Mouse (Mus musculus) left cerebral cortex, postnatal 4 days (tissue): ENCODE measurements around the gene Hmg20b. TPM values are rescaled to one million over a fixed set of nuclear protein-coding genes. Genes with fewer than 3 reads are reported as not detected.

Source experiments
- DNase-seq: peaks from one replicate; pipeline ENCODE4 v3.0.0-alpha.2; 2022
- intact Hi-C: fragments of 180-260 bp; cut with DNase I; formaldehyde crosslinking; loops from one replicate; pipeline ENCODE4 v1.15.1; 2025
- total RNA-seq, 2 experiments: library from RNA; stranded (reverse); gene quantifications; 2 replicates each; pipeline ENCODE4 v1.2.3; 2021

Gene Hmg20b
- 10 to 100 TPM; 23.5 to 26.8 TPM for total RNA-seq

DNA sequence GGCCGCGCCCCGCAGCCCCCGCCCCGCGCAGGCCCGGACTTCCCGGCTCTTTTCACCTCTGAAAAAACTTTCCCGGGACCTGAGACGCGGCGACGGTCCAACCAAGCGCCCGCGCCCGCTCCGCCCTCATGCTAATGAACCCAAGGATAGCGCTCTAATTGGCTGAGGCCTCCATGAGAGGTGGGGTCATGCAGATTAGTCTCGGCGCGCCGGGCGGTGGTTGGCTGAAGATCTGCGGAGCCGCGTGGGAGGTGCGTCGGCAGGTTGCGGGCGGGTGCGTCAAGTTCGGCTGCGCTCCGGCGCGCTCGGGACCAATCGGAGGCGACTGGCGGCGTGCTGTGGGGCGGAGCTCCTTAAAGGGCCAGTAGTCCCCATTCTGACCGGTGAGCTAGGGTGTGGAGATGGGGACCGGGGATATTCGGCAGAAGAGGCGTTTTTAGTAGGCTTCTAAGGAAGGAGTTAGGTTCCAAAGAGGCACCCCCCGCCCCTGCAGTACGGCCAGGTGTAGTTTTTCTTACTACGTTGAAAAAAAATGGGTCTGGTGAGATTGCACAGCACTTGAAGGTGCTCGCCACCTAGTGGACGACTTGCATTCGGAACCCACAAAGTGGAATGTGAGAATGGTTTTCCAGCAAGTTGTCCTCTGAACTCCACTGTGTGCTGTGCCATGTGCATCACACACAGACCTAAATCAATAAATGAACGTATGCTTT is at the start of gene Hmg20b:
Hmg20b (minus strand) TSS at position 130 of the 713 bp plus-strand sequence.
- peak; percentile 100 for DNase-seq
- intact Hi-C loops = loop anchor here (5.0 kb wide), 1 partner anchor 63 kb away; no protein-coding TSS in a partner anchor

DNA sequence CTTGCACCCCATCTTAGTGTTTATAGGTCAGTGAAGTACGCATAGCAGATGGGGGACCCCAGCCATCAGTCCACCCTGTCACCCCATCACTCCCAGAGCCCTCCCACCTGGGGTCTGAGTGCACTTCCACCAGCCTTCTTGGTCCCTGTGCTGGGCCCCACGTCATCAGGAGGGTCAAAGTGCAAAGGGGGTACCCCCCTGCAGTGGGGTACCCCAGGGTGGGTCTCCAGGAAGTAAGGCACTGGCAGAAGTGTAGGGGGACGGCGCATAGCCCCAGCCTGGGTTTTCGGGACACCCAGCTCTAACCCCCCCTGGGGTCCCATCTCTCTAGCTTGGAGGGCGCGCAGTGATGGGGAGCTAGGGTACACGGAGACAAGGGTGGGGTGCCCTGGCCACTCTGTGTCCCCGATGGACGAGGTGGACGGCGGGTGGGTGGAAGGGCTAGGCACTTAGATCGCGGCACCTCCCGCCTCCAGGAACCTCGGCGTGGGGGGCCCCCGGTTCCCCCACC is 49.6 kb upstream of the Hmg20b start:
- DNase-seq = no peak
- intact Hi-C loops = no loop called here

DNA sequence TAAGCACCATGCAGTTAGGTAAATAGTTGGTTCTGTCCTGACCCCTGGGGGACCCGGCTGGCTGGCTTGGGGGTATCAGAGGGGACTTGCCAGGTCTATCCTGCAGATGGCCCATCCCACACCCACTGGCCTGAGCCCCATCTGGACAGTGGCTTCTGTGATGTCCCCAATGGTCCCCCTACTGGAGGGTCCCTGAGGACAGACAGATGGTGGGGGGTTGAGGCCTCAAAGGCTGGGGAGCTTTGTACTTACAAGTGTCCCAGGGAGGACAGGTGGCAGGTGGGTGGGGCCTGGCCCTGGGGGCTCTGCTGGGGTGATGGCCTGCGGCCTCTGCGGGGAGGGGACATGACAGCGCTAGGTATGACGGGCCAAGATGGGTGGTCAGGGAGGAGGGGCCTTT is 49.0 kb upstream of the Hmg20b start:
- intact Hi-C loops = no loop called here
- peak; percentile 54 for DNase-seq

DNA sequence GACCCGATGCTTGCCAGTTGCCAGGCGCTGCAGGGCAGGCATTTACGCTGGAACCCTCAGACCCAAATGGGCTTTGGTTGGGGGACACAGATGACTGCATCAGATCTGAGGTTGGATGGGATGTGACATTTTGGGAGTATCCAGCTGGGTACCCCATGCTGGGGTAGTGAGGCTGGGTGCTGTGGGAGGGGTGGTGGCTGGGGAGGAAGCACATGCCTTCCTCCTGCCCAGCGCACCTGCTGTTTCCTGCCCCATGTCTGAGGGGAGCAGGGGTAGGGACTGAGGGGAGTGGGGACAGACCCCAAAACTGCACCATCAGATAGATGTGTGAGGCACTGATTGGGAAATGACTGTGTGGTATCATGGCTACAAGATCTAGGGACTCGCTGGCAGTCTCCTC is 46.5 kb upstream of the Hmg20b start:
- no peak for DNase-seq
- intact Hi-C loops = no loop called here

DNA sequence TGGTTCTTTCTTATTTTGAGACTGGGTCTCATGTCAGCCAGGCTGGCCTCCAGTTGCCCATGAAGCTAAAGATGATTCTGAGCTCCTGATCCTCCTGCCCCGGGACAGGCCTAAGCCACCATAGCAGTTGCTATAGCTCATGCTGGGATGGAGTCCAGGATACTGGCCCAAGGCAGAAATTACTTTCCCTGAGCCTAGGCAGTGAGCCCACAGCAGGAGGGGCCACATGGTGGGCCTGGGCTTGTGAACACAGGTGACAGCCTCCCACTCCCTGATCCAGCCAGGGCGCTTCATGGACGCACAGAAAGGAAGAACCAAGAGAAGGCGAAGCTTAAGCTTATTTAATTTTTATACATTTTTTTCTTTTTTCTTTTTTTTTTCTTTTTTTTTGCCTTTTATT is 45.6 kb upstream of the Hmg20b start:
- DNase-seq = no peak
- intact Hi-C loops = no loop called here

DNA sequence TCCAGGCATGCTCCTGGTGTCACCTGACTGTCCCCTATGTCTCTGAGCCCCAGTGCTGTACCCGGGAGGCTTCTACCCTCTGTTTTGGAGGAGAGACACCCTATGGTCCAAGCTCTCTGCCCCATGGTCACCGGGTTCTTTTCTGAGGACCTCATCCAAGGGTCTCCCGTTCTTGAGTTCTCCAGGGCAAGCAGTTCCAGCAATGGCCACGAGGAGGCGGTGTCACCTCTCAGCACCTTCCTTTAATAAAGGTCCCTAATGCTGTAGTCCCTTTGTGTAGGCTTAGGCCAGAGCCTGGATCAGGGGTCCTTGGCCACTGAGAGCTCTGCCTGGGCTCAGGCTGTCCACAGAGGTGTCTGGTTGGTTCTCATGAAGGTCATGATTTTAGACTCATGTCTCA is 44.8 kb upstream of the Hmg20b start:
- DNase-seq = peak; percentile 84
- intact Hi-C loops = no loop called here

DNA sequence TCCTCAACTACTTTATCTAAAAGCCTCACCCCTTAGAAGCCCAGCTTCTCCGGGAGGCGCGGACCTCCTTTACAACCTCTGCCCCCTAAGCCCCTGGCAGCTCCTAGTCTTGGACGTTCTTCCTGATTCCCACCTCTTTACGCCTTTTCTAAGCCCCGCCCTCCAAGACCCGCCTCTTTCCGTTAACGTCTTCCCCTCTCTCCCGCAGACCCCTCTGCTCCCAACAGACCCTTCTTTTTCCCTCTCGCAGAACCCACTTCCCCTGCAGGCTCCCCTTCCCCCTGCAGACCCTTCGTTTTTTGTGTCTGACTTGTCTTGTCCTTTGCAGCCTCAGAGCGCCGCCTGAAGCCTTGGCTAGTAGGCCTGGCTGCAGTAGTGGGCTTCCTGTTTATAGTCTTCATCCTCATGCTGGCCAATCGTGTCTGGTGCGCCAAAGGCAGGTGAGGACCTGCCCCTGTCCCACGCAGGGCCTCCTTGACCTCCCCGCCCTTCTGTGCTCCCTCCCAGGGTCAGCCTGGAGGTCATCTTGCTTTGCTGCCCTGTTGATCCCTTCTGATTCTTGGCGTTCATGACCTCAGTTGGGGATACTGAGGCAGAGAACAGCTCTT is 43.3 kb upstream of the Hmg20b start:
- intact Hi-C loops = loop anchor here (5.0 kb wide), 1 partner anchor 49 kb away; no protein-coding TSS in a partner anchor
- DNase-seq = no peak

DNA sequence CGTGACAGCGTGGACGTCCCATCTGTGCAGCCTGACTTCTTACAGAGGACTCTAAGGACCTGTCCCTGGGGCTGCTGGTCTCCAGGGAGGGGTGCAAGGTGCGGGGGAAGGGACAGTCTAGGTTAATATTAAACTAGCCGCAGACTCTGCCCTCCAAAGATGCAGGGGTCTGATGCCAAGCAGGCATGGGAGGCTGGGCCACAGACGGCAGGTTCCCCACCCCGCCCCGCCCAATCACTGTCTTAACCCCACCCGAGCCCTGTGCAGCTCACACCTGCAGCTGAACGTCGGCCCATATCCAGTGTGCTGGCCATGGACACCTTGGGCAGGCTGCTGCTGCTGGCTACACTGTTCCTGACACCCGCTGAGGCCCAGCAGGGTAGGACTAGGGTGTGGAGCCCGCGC is 42.5 kb upstream of the Hmg20b start, which contains the start of gene Smim24:
Smim24 (plus strand) TSS at position 271 of the 405 bp plus-strand sequence.
- intact Hi-C loops = loop anchor here (5.0 kb wide), 1 partner anchor 50 kb away; no protein-coding TSS in a partner anchor

DNA sequence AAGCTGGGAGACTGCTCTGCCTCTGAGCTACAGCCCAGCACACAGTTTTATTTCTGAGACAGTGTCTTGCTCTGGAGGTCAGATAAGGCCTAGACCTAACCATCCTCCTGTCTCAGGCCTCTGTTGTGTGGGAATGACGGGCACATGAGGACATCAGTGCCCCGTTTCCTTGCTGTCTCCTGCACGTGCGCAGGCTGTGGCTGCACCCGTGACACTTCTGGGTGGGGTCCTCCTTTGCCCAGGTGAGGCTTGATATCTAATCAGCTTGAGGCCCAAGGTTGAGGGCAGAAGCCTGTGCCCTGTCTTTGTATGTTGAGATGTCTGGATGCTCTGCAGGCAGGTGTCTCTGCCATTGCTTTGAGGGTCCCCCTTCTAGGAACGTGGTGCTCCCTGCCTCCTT is 42.0 kb upstream of the Hmg20b start:
- intact Hi-C loops = loop anchor here (5.0 kb wide), 1 partner anchor 50 kb away; no protein-coding TSS in a partner anchor
- DNase-seq = no peak

More for the DNA sequence above, 42.5 kb upstream of the Hmg20b start, which contains the start of gene Smim24:
- no peak for DNase-seq

DNA sequence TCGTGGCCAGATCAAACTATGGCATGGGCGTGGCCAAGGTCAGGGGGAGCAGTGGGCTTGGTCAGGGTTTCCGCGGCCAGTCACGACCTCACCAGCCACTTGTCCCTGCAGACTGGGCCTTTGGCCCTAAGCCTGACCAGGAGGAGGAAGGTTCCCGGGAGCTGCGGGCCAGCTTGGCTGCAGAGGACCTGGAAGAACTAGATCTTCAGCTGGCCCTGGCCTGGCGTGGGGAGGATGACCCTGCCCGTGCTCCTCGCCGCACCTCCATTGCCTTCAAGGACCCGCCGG is 40.3 kb upstream of the Hmg20b start:
- intact Hi-C loops = loop anchor here (5.0 kb wide), 1 partner anchor 52 kb away; no protein-coding TSS in a partner anchor
- DNase-seq = no peak

DNA sequence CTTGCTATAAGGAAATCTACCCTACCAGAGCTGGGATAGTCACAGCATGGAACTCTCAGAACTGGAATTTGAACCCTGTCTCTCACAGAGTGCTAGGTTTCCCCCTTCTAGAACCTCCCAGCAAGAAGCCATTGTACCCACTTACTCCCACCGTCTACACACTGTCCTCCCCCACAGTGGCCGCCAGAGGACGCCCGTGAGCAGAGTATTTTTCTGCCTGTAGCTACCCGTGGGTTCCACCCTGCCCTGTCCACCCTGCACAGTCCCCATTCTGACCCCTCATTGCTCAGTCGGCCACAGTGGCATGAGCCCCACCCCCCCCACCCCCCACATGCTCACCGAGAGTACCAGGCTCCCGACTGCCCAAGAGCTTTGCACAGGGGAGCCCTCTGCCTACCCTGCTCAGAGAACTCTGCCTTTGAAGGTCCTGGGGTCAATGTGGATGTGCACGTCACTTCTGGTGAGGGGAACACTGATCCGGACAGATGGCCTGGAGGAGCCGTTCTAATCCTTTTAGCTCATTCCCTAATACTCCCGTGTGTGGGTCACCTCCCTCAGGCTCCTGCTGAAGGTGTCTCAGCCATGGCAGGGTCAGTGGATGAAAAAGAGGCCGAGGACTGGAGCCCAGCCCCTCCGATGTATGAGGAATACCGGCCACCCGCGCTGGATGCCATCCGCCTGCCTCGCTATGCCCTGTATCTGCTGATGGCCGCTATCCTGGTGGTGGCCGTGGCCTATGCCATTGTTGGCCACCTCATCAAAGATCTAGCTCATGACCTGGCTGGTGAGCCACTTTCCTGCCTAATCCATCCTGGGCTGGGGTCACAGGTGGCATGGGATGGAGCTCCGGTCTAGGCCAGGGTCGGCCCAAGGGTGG is 39.8 kb upstream of the Hmg20b start:
- peak; percentile 82 for DNase-seq
- intact Hi-C loops = loop anchor here (2.0 to 5.0 kb wide), 2 partner anchors 52 to 61 kb away; no protein-coding TSS in a partner anchor

DNA sequence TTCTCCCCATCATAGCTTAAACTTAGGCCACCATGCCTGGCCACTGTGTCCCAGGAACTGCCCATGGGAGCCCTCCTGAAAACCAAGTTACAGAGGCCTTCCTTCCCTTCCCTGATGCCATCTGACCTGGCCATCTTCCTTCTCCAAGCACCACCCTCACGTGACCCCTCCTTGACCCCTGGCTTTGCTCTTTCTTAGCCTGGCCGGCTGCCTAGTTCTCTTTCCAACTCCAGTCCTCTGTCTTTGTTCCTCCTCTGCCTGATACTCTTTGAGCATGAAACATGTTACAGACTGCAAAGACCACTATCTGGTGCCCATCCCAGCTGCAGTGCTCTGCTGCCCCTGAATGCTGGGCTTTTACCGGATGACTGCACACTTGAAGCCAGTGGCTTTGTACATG is 39.1 kb upstream of the Hmg20b start:
- intact Hi-C loops = loop anchor here (2.0 kb wide), 1 partner anchor 61 kb away; no protein-coding TSS in a partner anchor

DNA sequence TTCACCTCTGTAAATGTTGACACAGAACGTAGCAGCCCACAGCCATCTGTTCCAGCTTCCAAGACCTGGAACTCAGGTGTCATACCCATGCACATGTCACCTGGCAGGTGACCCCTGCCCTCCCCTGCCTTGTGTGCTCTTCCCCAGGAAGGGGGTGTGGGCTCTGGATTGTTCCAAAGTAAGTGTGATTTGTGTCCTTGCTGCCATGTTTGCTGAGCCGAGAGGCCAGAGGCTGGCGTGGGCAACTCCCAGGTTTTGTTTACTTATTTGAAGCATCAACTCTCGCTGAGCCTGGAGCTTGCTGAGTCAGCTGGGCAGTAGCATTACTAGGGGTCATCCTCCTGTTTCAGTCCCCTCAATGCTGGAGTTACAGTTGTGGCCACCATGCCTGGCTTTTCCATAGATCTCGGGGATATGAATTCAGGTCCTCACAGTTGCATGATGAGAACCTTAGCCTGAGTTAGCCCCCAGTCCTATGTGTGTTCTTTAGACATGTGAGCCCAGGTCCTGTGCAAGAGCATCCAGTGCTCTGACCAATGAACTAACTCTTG is 38.3 kb upstream of the Hmg20b start, which contains the start of gene Gm48552:
Gm48552 (plus strand) TSS at position 501 of the 551 bp plus-strand sequence.
- intact Hi-C loops = loop anchor here (2.0 kb wide), 1 partner anchor 62 kb away; no protein-coding TSS in a partner anchor
- no peak for DNase-seq

More for the DNA sequence above, 39.1 kb upstream of the Hmg20b start:
- no peak for DNase-seq

DNA sequence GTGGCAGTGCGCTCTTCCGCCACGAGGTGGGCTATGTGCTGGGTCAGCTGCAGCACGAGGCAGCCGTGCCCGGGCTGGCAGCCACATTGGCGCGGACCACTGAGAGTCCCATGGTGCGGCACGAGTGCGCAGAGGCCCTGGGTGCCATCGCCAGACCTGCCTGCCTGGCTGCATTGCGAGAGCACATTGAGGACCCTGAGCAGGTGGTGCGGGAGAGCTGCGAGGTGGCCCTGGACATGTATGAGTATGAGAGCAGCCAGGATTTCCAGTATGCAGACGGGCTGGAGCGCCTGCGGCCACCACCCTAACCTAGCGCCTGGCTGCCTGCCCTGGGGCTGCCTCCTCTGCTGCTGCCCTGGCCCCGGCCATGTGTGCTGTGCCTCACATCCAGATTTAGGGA is 37.4 kb upstream of the Hmg20b start:
- intact Hi-C loops = loop anchor here (2.0 kb wide), 1 partner anchor 63 kb away; no protein-coding TSS in a partner anchor
- DNase-seq = no peak

DNA sequence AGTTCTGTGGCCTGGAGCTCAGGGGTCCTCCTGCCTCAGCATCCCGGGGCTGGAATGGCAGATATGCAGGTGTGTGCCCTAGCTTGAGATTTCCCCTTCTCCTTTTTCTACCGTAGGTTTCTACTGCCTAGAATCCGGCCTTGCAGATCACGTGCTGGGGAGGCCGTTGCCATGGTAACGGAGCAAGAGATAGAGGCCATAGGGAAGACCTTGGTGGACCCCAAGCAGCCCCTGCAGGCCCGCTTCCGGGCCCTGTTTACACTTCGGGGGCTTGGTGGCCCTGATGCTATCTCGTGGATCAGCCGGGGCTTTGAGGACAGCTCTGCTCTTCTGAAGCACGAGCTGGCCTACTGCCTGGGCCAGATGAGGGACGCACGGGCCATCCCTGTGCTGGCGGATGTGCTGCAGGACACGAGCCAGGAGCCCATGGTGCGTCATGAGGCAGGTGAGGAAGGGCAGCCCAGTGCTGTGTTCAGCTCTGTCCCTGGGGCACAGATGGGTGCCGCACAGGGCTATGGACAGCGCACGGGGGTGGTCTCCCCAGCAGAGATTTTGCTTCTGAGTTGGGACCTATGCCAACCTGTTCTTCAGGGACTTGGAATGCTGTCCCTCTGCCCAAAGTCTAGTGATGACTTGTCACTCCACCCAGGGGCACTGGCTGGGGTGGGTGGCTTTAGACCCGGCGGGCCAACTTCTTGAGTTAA is 35.5 kb upstream of the Hmg20b start:
- intact Hi-C loops = no loop called here
- DNase-seq = no peak

DNA sequence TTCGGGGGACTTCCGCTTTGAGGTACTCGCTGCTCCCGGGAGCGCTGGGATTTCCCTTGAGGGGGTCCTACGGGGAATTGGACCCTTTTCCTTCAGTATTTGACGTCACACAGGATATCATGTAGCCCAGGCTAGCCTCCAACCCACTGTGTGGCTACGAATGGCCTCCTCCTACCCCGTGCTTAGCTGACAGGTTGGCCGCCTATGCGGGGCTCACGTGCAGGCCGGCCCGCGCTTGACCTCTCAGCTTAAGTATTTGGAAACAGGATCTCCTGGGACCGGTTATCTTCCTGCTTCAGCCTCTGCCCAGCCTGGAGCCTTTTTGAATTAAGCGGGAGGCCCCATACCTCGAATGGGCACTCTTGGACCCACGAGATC is 34.3 kb upstream of the Hmg20b start:
- intact Hi-C loops = no loop called here
- DNase-seq = no peak

DNA sequence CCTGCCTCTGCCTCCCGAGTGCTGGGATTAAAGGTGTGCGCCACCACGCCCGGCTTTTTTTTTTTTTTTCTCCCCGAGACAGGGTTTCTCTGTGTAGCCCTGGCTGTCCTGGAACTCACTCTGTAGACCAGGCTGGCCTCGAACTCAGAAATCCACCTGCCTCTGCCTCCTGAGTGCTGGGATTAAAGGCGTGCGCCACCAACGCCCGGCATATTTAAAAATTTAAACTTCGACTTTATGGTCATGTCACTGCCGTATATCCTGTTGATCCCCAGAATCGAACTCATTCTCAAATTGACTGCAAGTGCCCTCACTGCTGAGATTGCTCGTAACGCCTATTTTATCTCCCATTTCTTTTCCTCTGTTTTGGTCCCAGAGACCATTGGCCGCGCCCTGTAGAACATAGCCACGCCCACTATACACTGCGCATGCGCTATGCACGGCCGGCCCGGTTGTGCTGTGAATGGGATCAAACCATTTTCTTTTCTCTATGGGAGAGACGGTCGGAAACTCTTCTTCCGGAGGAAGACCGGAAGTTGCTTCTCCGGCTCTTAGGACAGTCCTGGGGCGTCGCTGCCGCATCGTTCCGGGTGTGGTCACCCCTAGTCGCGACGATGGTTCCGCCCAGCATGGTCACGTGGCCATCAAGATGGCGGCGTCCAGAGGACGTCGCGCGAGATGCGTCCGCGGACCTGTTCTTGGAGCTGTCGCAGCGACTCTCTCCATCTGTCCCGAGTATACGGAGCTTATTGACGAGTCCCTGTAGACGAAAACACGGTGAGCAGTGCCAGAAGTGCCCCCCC is 33.7 kb upstream of the Hmg20b start, which contains the start of the genes Dohh and Gm48551:
Dohh (plus strand) TSS at position 627 of the 803 bp plus-strand sequence.
Gm48551 (plus strand) TSS at position 665 of the 803 bp plus-strand sequence.
- intact Hi-C loops = no loop called here
- DNase-seq = peak; percentile 100

DNA sequence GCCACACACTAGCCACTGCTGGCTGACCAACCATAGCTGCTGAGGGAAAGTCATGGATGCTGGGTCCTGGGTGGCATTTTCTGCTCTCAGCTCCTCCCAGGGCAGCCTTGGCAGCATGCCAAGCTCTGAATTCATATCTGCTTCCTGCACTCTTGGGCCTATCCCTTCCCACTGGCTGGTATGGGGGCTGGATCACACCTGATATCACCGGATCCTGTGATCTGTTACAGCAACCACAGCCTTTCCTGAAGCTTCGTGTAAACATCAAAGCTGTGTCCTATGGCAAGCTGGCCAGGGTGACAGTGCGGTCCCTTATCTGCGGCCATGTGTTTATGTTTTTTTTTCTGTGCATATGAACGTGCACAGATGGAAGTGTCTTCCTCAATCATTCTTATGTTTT is 31.8 kb upstream of the Hmg20b start:
- intact Hi-C loops = no loop called here
- no peak for DNase-seq
